ENCODE assay signal across 44 mouse cellular contexts in genomic region chr5:145100960-145101359, GRCm38 (mm10). TPM values are rescaled to one million over a fixed set of nuclear protein-coding genes. Genes with fewer than 3 reads are reported as not detected.
"Had no signal": no experiment of that assay in that cellular context is flagged by ENCODE, and none has a peak within 500 bp of the region (broad histone marks: within the 10 kb centered on the region; RNA-seq: fewer than 3 reads in every experiment).

No protein-coding gene starts in this region.

- H3K4me2 ChIP-seq: limb, embryonic 12.5 days; limb, embryonic 13.5 days; limb, embryonic 15.5 days; liver, embryonic 11.5 days; liver, embryonic 12.5 days; liver, embryonic 13.5 days; liver, embryonic 15.5 days; lung, embryonic 14.5 days; lung, embryonic 15.5 days; midbrain, embryonic 11.5 days; midbrain, embryonic 12.5 days; midbrain, embryonic 13.5 days; midbrain, embryonic 15.5 days had no signal

- H3K9ac ChIP-seq: limb, embryonic 12.5 days; limb, embryonic 13.5 days; limb, embryonic 15.5 days; liver, embryonic 12.5 days; liver, embryonic 13.5 days; liver, embryonic 14.5 days; liver, embryonic 15.5 days; liver, postnatal 0 days; lung, embryonic 14.5 days; lung, embryonic 15.5 days; midbrain, embryonic 12.5 days; midbrain, embryonic 13.5 days; midbrain, embryonic 15.5 days had no signal

- H3K9me3 ChIP-seq: limb, embryonic 10.5 days; limb, embryonic 12.5 days; limb, embryonic 13.5 days; limb, embryonic 15.5 days; liver, embryonic 12.5 days; liver, embryonic 13.5 days; liver, embryonic 15.5 days; lung, embryonic 15.5 days; megakaryocyte, embryonic 14.5 days; midbrain, embryonic 10.5 days; midbrain, embryonic 12.5 days; midbrain, embryonic 13.5 days; midbrain, embryonic 15.5 days had no signal

- H3K27ac ChIP-seq: limb, embryonic 10.5 days; limb, embryonic 12.5 days; limb, embryonic 13.5 days; limb, embryonic 15.5 days; liver, embryonic 12.5 days; liver, embryonic 13.5 days; liver, embryonic 14.5 days; liver, embryonic 15.5 days; lung, embryonic 15.5 days; macrophage; midbrain, embryonic 10.5 days; midbrain, embryonic 12.5 days; midbrain, embryonic 13.5 days; midbrain, embryonic 15.5 days had no signal

- H3K27me3 ChIP-seq: limb, embryonic 12.5 days; limb, embryonic 13.5 days; limb, embryonic 15.5 days; liver, embryonic 12.5 days; liver, embryonic 13.5 days; liver, embryonic 15.5 days; lung, embryonic 15.5 days; megakaryocyte, embryonic 14.5 days; midbrain, embryonic 12.5 days; midbrain, embryonic 13.5 days; midbrain, embryonic 15.5 days had no signal

- ATAC-seq: liver, embryonic 12.5 days; liver, postnatal 0 days; lung, postnatal 0 days; midbrain, embryonic 13.5 days; midbrain, embryonic 15.5 days; midbrain, embryonic 16.5 days had no signal

- H3K4me1 ChIP-seq: limb, embryonic 10.5 days; limb, embryonic 12.5 days; limb, embryonic 13.5 days; limb, embryonic 15.5 days; liver, embryonic 13.5 days; liver, embryonic 15.5 days; lung, embryonic 15.5 days; midbrain, embryonic 10.5 days; midbrain, embryonic 12.5 days; midbrain, embryonic 13.5 days; midbrain, embryonic 15.5 days had no signal

- DNase-seq: left cerebral cortex, postnatal 4 days; liver; liver, embryonic 13.5 days; liver, postnatal 0 days; lung, adult 18-20 months; lung, adult 2 months; lung, embryonic 14.5 days; lung, postnatal 10 days; lung, postnatal 14 days; lung, postnatal 36 days; lung, postnatal 4 days; midbrain, embryonic 14.5 days had no signal

- H3K4me3 ChIP-seq: limb, embryonic 10.5 days; limb, embryonic 12.5 days; limb, embryonic 13.5 days; limb, embryonic 15.5 days; liver, embryonic 12.5 days; liver, embryonic 13.5 days; liver, embryonic 15.5 days; lung, embryonic 15.5 days; megakaryocyte, embryonic 14.5 days; midbrain, embryonic 10.5 days; midbrain, embryonic 12.5 days; midbrain, embryonic 13.5 days; midbrain, embryonic 15.5 days; myocyte had no signal

RNA-seq across cellular contexts. Expression of gene Kpna7, which starts 17.1 kb away (rescaled TPM):
- total RNA-seq: left cerebral cortex, postnatal 10 days; left cerebral cortex, postnatal 14 days; left cerebral cortex, postnatal 25 days; left cerebral cortex, postnatal 36 days; left cerebral cortex, postnatal 4 days; liver, adult 2 months; megakaryocyte progenitor cell, adult 5-6 weeks; megakaryocyte, adult 5-6 weeks; megakaryocyte-erythroid progenitor cell, adult 5-6 weeks; midbrain, postnatal 0 days; monocyte, adult 5-6 weeks had no signal
- polyA plus RNA-seq: limb, embryonic 10.5 days; limb, embryonic 13.5 days; limb, embryonic 14.5 days; limb, embryonic 15.5 days; liver, adult 2 months; liver, postnatal 0 days; lung, adult 2 months; lung, embryonic 14.5 days; lung, embryonic 15.5 days; lung, embryonic 16.5 days; lung, postnatal 0 days; macrophage; midbrain, embryonic 10.5 days; midbrain, embryonic 11.5 days; midbrain, embryonic 12.5 days; midbrain, embryonic 13.5 days; midbrain, embryonic 14.5 days; midbrain, embryonic 15.5 days; midbrain, embryonic 16.5 days; midbrain, postnatal 0 days; myocyte; neural tube, embryonic 11.5 days had no signal
